Mouse (Mus musculus) thymus, adult 2 months (tissue): ENCODE measurements around the gene Irgc1. TPM values are rescaled to one million over a fixed set of nuclear protein-coding genes. Genes with fewer than 3 reads are reported as not detected.

Source experiments
- DNase-seq: peaks from one replicate; pipeline ENCODE4 v3.0.0; 2021
- H3K27ac ChIP-seq: fragments of 200-500 bp; 2 replicates; pipeline ENCODE4 v1.5.1; 2012; ENCODE audit warnings: low read length, control low read depth; ENCODE audit not compliant: control insufficient read depth, insufficient read depth
- H3K27me3 ChIP-seq: fragments of 200-500 bp; 2 replicates; pipeline ENCODE4 v1.6.1; 2012; ENCODE audit warnings: mild to moderate bottlenecking, low read length, moderate library complexity, mixed read lengths; ENCODE audit not compliant: control insufficient read depth, insufficient read depth
- H3K36me3 ChIP-seq: fragments of 200-500 bp; 2 replicates; pipeline ENCODE4 v1.6.1; 2012; ENCODE audit warnings: mild to moderate bottlenecking, low read length, moderate library complexity; ENCODE audit not compliant: control insufficient read depth, insufficient read depth
- H3K4me1 ChIP-seq: fragments of 200-500 bp; replicated peaks from 2 replicates; pipeline ENCODE4 v1.6.1; 2012; ENCODE audit warnings: low read length; ENCODE audit not compliant: control insufficient read depth, insufficient read depth
- H3K4me3 ChIP-seq: fragments of 200-500 bp; 2 replicates; pipeline ENCODE4 v1.5.1; 2012; ENCODE audit warnings: mild to moderate bottlenecking, low read length, control low read depth, moderate library complexity; ENCODE audit not compliant: control insufficient read depth, insufficient read depth
- CTCF ChIP-seq: fragments of 200-500 bp; IDR thresholded peaks from 2 replicates; pipeline ENCODE4 v1.5.1; 2012; ENCODE audit warnings: mild to moderate bottlenecking, control low read depth, low read length, moderate library complexity, borderline replicate concordance; ENCODE audit not compliant: control insufficient read depth, poor library complexity, insufficient read depth; ENCODE audit errors: extremely low read depth
- POLR2A ChIP-seq: fragments of 200-500 bp; IDR thresholded peaks from 2 replicates; pipeline ENCODE4 v1.6.1; 2012; ENCODE audit warnings: mild to moderate bottlenecking, low read length, control low read depth, moderate library complexity; ENCODE audit not compliant: control insufficient read depth, poor library complexity, insufficient read depth; ENCODE audit errors: extremely low read depth
- WGBS: fragments of 180-500 bp; shearing (Covaris S2); methylation state at CpG from one replicate; pipeline ENCODE4 v1.1.7; 2018; 5-methylcytosine and 5-hydroxymethylcytosine counted together
- polyA plus RNA-seq: library from polyadenylated mRNA; depleted of rRNA; stranded (reverse); fragments of >200 nt; gene quantifications from 2 replicates; pipeline ENCODE4 v1.2.3, GENCODE M21; 2012

Gene Irgc1
- polyA plus RNA-seq, 1 experiment: 3.0 TPM

- TF ChIP-seq CTCF (no peak), POLR2A (no peak)
- Histone ChIP-seq H3K4me3 (no peak overlapping the region), H3K4me1 (peaks cover 47% of the 10 kb centered on the region), H3K27me3 (peaks cover 5% of the 10 kb centered on the region; the same call in 1 of the 2 replicates), H3K27ac (no peak overlapping the region), H3K36me3 (no peaks in the 10 kb centered on the region)
- DNase-seq: no peak
- WGBS: 31% methylated on average over 14 of the region's 14 CpGs
Observed at GRCm38 (mm10) chr7:24461376-24462051, 9.4 kb upstream of the Irgc1 start.

GRCm38 (mm10) chr7:24459843-24460242 is 7.7 kb upstream of the Irgc1 start:
- TF ChIP-seq CTCF: no peak
- TF ChIP-seq POLR2A: no peak
- peaks cover 60% of the 10 kb centered on the region for H3K4me1 ChIP-seq
- DNase-seq: no peak
- no peak overlapping the region for H3K4me3 ChIP-seq
- 87% methylated on average over 3 of the region's 3 CpGs for WGBS
- no peaks in the 10 kb centered on the region for H3K36me3 ChIP-seq
- H3K27ac ChIP-seq: no peak overlapping the region
- peaks cover 5% of the 10 kb centered on the region; the same call in 1 of the 2 replicates for H3K27me3 ChIP-seq

GRCm38 (mm10) chr7:24459440-24459839 is 7.3 kb upstream of the Irgc1 start:
- Histone ChIP-seq H3K36me3 (no peaks in the 10 kb centered on the region), H3K4me3 (no peak overlapping the region), H3K4me1 (peaks cover 60% of the 10 kb centered on the region), H3K27ac (no peak overlapping the region), H3K27me3 (peaks cover 5% of the 10 kb centered on the region; the same call in 1 of the 2 replicates)
- TF ChIP-seq CTCF (no peak), POLR2A (no peak)
- WGBS: 93% methylated on average over 5 of the region's 5 CpGs
- no peak for DNase-seq

- H3K27me3 ChIP-seq: peaks cover 4% of the 10 kb centered on the region; the same call in 1 of the 2 replicates
- H3K36me3 ChIP-seq: no peaks in the 10 kb centered on the region
- peak overlapping the region; percentile 86 for H3K27ac ChIP-seq
- DNase-seq: peak; percentile 75
- peaks cover 70% of the 10 kb centered on the region for H3K4me1 ChIP-seq
- 3% methylated on average over 10 of the region's 10 CpGs for WGBS
- H3K4me3 ChIP-seq: 0 out of 2 replicates have a peak overlapping the region, but pooled peaks have one; percentile 2
- no peak for TF ChIP-seq POLR2A
- no peak for TF ChIP-seq CTCF
Observed at GRCm38 (mm10) chr7:24457726-24458370, 5.8 kb upstream of the Irgc1 start.

- H3K27me3 ChIP-seq: no peaks in the 10 kb centered on the region
- no peak overlapping the region for H3K27ac ChIP-seq
- TF ChIP-seq CTCF: no peak
- H3K4me1 ChIP-seq: peaks cover 75% of the 10 kb centered on the region
- H3K36me3 ChIP-seq: no peaks in the 10 kb centered on the region
- no peak overlapping the region for H3K4me3 ChIP-seq
- WGBS: 55% methylated on average over 5 of the region's 5 CpGs
- DNase-seq: no peak
Observed at GRCm38 (mm10) chr7:24455726-24456125, 3.6 kb upstream of the Irgc1 start.

- 94% methylated on average over 2 of the region's 2 CpGs for whole genome bisulfite sequencing
- no peak overlapping the region for H3K4me3 ChIP-seq
- H3K27ac ChIP-seq: no peak overlapping the region
- TF ChIP-seq POLR2A: no peak
- TF ChIP-seq CTCF: no peak
- peaks cover 76% of the 10 kb centered on the region for H3K4me1 ChIP-seq
- H3K36me3 ChIP-seq: no peaks in the 10 kb centered on the region
- no peaks in the 10 kb centered on the region for H3K27me3 ChIP-seq
- DNase-seq: no peak
Observed at GRCm38 (mm10) chr7:24454199-24454598, 2.1 kb upstream of the Irgc1 start.
